Mouse (Mus musculus) stomach, postnatal 0 days (tissue): ENCODE results near the gene Olfr420.

ENCODE experiments used
- CTCF ChIP-seq: IDR thresholded peaks from 2 replicates; pipeline ENCODE4 v1.5.1; 2016; ENCODE audit warnings: antibody characterized with exemption, low read depth, mild to moderate bottlenecking, moderate library complexity
- EP300 ChIP-seq: optimal IDR thresholded peaks from 2 replicates; pipeline ENCODE3; 2016; ENCODE audit warnings: antibody characterized with exemption

DNA sequence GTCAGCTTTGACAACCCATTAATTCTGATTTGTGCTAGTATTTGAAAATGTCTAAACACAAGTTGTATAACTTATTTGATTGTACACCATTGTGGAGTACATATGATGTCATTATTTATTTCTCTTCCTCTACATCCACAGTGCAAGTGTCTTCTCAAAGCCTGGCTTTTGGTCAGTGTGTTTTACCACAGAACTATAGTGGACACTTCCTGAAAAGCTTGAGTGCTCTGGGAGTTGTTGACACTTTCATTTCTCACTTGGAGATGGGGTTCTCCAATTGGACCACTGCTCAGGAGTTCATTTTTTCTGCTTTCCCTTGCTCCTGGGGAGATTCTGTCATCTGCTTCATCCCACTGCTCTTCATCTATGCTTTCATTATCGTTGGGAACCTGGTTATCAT lies 3.1 kb downstream of the Olfr420 start:
- no peak for TF ChIP-seq CTCF
- no peak for TF ChIP-seq EP300
